Mouse (Mus musculus) c-Kit-negative CD71-positive TER-119-positive erythroid progenitor cells, embryonic 14.5 days (primary cell): ENCODE results near the gene Mdfi.

Experiments
- DNase-seq: peaks from one replicate; pipeline ENCODE4 v3.0.0-alpha.2; 2013; ENCODE audit warnings: low read depth, low spot score

Mdfi gene

GRCm38 (mm10) chr17:47766407-47767043 lies 68.0 kb downstream of the Mdfi start:
- no peak for DNase-seq

GRCm38 (mm10) chr17:47765986-47766385 lies 68.5 kb downstream of the Mdfi start:
- DNase-seq, result no peak
